Mouse (Mus musculus) G1E (cell line): ENCODE results near the gene Dtnbp1.

Experiments
- CTCF ChIP-seq: IDR thresholded peaks from 2 replicates; pipeline ENCODE4 v1.5.1; 2012; ENCODE audit warnings: low read depth, low read length, inconsistent platforms, mixed read lengths
- GATA1 ChIP-seq: IDR thresholded peaks from 2 replicates; pipeline ENCODE4 v1.6.1; 2012; ENCODE audit warnings: borderline replicate concordance, low read length, inconsistent platforms, mixed read lengths
- GATA2 ChIP-seq: IDR thresholded peaks from 2 replicates; pipeline ENCODE4 v1.6.1; 2012; ENCODE audit warnings: low read depth, low read length, inconsistent platforms, borderline replicate concordance
- POLR2AphosphoS5 ChIP-seq: IDR thresholded peaks from 2 replicates; pipeline ENCODE4 v1.6.1; 2012; ENCODE audit warnings: low read depth, low read length, inconsistent platforms; ENCODE audit not compliant: insufficient replicate concordance
- TAL1 ChIP-seq: conservative IDR thresholded peaks from 2 replicates; pipeline ENCODE4 v1.6.1; 2012; ENCODE audit warnings: low read depth, low read length, inconsistent platforms, mixed read lengths

DNA sequence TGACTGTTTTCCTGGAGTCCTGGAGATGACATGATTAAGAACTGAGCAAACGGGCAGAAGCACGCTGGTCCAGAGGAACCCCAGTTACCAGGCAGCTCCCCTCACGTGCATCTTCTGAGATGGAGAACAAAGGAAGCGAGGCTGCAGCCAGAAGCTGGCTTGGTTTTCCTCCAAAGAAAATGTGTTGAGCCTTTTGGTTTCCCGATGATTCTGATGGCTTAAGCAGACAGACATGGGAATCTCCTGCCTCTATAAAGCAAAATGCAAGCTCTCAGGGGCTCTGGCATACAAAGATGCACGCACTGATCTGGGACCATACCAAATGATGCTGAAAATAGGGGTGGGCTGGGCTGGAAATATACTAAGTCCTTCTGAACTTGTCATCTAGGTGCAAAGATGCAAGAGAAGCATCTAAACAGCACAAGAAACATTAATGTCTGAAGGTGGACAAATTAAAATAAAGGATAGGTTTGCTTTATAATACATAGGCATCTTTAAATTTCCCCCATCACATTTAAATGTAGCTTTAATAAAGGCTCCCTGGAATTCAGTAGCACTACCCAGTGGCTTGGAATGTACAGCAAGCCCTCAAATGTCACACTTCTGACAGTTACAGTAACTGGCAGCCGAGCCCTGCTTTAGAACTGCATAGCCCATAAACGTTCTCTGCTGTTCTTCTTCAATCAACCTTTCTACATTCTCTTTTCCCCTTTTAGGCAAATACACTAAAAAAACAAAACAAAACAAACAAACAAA, 54.9 kb downstream of the Dtnbp1 start:
- TF ChIP-seq CTCF (no peak), GATA1 (no peak), TAL1 (no peak), POLR2AphosphoS5 (no peak), GATA2 (no peak)
